Mouse (Mus musculus) intestine, postnatal 0 days (tissue): Measurements from ENCODE around the gene Zswim1. TPM values are rescaled to one million over a fixed set of nuclear protein-coding genes. Genes with fewer than 3 reads are reported as not detected.

Experiments
- ATAC-seq: fragments of 200-750 bp; cut with Nextera tagmentation; 2 replicates; pipeline ENCODE4 v1.8.0; 2017; ENCODE audit warnings: mild to moderate bottlenecking, moderate TSS enrichment, moderate library complexity
- H3K27ac ChIP-seq: fragments of 300-500 bp; sonication (generic); 2 replicates; pipeline ENCODE4 v1.5.1; 2014; ENCODE audit warnings: mild to moderate bottlenecking, low read depth, low read length, moderate library complexity
- H3K27me3 ChIP-seq: fragments of 300-500 bp; sonication (generic); replicated peaks from 2 replicates; pipeline ENCODE4 v1.6.1; 2014; ENCODE audit warnings: low read length, mixed read lengths; ENCODE audit not compliant: control insufficient read depth, insufficient read depth
- H3K36me3 ChIP-seq: fragments of 300-500 bp; sonication (generic); 2 replicates; pipeline ENCODE4 v1.6.1; 2014; ENCODE audit warnings: mild to moderate bottlenecking, moderate library complexity; ENCODE audit not compliant: control insufficient read depth, insufficient read depth
- H3K4me1 ChIP-seq: fragments of 300-500 bp; sonication (generic); replicated peaks from 2 replicates; pipeline ENCODE4 v1.6.1; 2014; ENCODE audit warnings: antibody characterized with exemption, low read length, mixed read lengths; ENCODE audit not compliant: control insufficient read depth, insufficient read depth
- H3K4me2 ChIP-seq: fragments of 300-500 bp; sonication (generic); replicated peaks from 2 replicates; pipeline ENCODE4 v1.6.1; 2014; ENCODE audit warnings: low read depth, mild to moderate bottlenecking, moderate library complexity
- H3K4me3 ChIP-seq: fragments of 300-500 bp; sonication (generic); 2 replicates; pipeline ENCODE4 v1.5.1; 2014; ENCODE audit warnings: low read depth, low read length
- H3K9ac ChIP-seq: fragments of 300-500 bp; sonication (generic); 2 replicates; pipeline ENCODE4 v1.6.1; 2014; ENCODE audit warnings: mild to moderate bottlenecking, low read depth, low read length
- H3K9me3 ChIP-seq: fragments of 300-500 bp; sonication (generic); 2 replicates; pipeline ENCODE4 v1.6.1; 2016; ENCODE audit warnings: mixed run types; ENCODE audit not compliant: control insufficient read depth
- CTCF ChIP-seq: sonication (generic); IDR thresholded peaks from 2 replicates; pipeline ENCODE4 v1.5.1; 2016; ENCODE audit warnings: low read depth, mild to moderate bottlenecking, control low read depth, antibody characterized with exemption, moderate library complexity
- WGBS: fragments of 180-500 bp; shearing (Covaris S2); extraction: QIAGEN DNeasy Blood & Tissue Kit; methylation state at CpG from one replicate; pipeline ENCODE4 v1.1.7; 2014; 5-methylcytosine and 5-hydroxymethylcytosine counted together
- polyA plus RNA-seq: library from polyadenylated mRNA; unstranded; fragments of >200 nt; fragmentation: Nextera tagmentation; extraction: Ambion mirVana; gene quantifications from 2 replicates; pipeline ENCODE4 v1.2.1, GENCODE M21; 2015

Gene Zswim1
- polyA plus RNA-seq, 1 experiment from 2014 or later, result 7.0 TPM

- ATAC-seq, result no peak
- 91% methylated on average over 11 of the region's 11 CpGs for WGBS
- no peak overlapping the region for H3K27ac ChIP-seq
- no peaks in the 10 kb centered on the region for H3K27me3 ChIP-seq
- peaks cover 3% of the 10 kb centered on the region; the same call in 1 of the 2 replicates for H3K4me1 ChIP-seq
- H3K4me3 ChIP-seq, result no peak overlapping the region
- H3K36me3 ChIP-seq, result no peaks in the 10 kb centered on the region
- no peaks in the 10 kb centered on the region for H3K9me3 ChIP-seq
- TF ChIP-seq CTCF, result no peak
- no peak overlapping the region for H3K9ac ChIP-seq
- H3K4me2 ChIP-seq, result no peak overlapping the region
Measured at GRCm38 (mm10) chr2:164778015-164778287, 44.5 kb upstream of the Zswim1 start.

DNA sequence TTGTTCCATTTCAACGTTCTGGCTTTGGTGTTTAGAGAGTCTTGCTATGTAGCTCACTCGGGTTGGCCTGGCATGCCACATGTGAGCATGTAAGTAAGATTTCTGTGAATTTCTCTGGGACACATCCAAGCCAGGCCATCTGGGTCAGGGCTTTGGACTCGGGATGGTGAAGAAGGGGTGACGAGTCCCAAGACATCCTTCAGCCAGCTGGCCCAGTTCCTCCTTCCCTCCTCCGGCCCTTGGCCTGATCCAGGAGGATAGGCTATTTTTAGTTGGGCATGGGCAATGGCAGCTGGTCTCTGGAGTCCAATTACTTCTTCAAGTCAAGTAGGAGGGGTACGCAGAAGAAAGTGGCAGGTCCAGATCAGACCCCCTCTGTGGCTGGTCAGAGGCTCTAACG lies 43.7 kb upstream of the Zswim1 start:
- ATAC-seq, result no peak
- 77% methylated on average over 7 of the region's 7 CpGs for WGBS

DNA sequence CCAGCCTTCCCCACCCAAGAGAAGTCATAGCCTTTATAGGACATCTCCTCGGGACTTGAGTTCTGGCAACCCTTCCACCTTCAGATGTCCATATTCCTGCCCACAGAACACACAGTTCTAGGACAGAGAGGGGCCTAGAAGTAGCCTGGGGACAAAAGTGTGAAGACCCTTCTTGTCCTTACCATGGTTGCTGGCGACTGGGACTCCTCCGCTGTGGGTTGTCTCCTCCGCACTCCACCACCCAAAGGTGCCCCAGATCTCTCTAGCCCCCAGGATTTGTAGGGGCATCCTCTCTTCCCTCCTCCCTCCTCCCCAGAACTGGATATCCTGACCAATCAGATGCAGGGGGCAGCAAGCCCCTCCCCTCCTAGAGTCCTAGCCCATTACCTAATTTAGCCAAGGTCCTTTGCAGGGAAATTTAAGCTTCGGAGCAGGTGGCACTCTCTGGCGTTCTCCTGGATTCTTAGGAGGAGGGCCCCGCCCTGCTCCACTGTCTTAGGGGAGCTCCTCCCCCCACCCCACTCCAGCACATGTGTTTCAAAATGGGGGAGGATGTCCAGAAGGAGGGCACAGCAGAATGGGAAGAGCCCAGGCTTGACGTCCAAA lies 42.9 kb upstream of the Zswim1 start, which contains the start of gene Tnnc2:
TSS of gene Tnnc2 (minus strand) at position 487 of the 606 bp plus-strand sequence.
- 0 out of 2 replicates have a peak, but pooled peaks cover 3% of the 10 kb centered on the region for H3K4me1 ChIP-seq
- H3K9me3 ChIP-seq, result no peaks in the 10 kb centered on the region
- no peaks in the 10 kb centered on the region for H3K36me3 ChIP-seq
- H3K4me3 ChIP-seq, result no peak within 1 kb of the TSS
- no peaks in the 10 kb centered on the region for H3K27me3 ChIP-seq
- no peak for ATAC-seq
- no peak within 1 kb of the TSS for H3K27ac ChIP-seq
- H3K9ac ChIP-seq, result no peak within 1 kb of the TSS
- no peak for TF ChIP-seq CTCF
- no peak within 1 kb of the TSS for H3K4me2 ChIP-seq
- 69% methylated on average over 8 of the region's 8 CpGs for WGBS

More for the DNA sequence above, 43.7 kb upstream of the Zswim1 start:
- H3K9ac ChIP-seq, result no peak overlapping the region
- H3K4me2 ChIP-seq, result no peak overlapping the region
- H3K9me3 ChIP-seq, result no peaks in the 10 kb centered on the region
- no peak overlapping the region for H3K27ac ChIP-seq
- no peak for TF ChIP-seq CTCF
- no peaks in the 10 kb centered on the region for H3K27me3 ChIP-seq
- H3K4me3 ChIP-seq, result no peak overlapping the region
- no peaks in the 10 kb centered on the region for H3K36me3 ChIP-seq
- H3K4me1 ChIP-seq, result peaks cover under 1% of the 10 kb centered on the region; the same call in 1 of the 2 replicates

DNA sequence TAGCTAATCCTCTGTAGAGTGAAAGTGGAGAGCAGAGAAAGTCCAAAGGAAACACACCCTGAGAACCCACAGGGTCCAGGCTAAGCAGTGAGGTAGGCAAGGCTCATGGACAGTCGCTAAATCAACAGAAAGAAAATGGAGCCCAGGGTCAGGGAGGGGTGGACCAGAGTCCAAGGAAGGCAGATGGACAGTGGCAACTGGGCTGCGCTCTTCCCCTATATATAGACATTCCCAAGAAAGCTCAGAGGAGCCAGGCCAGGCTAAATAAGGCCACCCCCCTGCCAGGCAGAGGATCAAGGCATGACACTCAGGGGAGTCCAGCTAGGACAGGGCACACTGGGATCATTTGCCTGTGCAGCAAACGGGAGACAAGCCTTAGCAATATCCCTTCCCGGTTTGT lies 40.6 kb upstream of the Zswim1 start:
- 74% methylated on average over 4 of the region's 4 CpGs for WGBS
- no peaks in the 10 kb centered on the region for H3K27me3 ChIP-seq
- H3K9me3 ChIP-seq, result no peaks in the 10 kb centered on the region
- no peaks in the 10 kb centered on the region for H3K36me3 ChIP-seq
- no peak overlapping the region for H3K9ac ChIP-seq
- TF ChIP-seq CTCF, result no peak
- no peak for ATAC-seq
- no peak overlapping the region for H3K4me3 ChIP-seq
- no peak overlapping the region for H3K27ac ChIP-seq
- H3K4me1 ChIP-seq, result 0 out of 2 replicates have a peak, but pooled peaks cover 6% of the 10 kb centered on the region
- no peak overlapping the region for H3K4me2 ChIP-seq

DNA sequence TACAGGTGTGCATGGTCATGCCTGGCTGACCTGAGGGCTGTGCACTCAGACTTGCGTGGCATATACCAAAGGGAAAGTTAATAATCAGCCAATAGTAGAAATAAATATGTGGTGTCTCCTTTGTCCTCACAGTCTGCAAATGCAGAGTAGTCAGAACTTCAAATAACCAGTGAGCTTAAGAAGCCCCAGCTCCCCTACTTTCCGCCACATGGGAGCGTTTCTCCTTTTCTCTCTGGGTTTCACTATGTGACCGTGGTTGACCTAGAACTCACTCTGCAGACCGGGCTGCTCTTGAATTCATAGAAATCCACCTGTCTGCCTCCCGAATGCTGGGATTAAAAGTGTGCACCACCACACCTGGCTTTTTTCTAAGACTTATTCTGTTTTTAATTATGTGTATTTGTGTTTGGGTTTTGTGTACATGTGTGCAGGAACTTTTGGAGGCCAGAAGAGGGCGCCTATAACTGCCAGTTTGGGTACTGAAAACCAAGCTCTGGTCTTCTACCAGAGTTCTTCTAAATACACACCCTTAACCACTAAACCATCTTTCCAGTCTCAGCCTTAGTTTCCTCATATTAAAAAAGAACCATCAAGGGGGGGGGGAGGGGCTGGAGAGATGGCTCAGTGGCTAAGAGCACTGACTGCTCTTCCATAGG lies 38.4 kb upstream of the Zswim1 start:
- peak overlapping the region; percentile 91; the same call in 1 of the 2 replicates for H3K4me2 ChIP-seq
- 0 out of 2 replicates have a peak, but pooled peaks cover 6% of the 10 kb centered on the region for H3K4me1 ChIP-seq
- ATAC-seq, result no peak
- TF ChIP-seq CTCF, result peak; percentile 59
- no peak overlapping the region for H3K9ac ChIP-seq
- no peak overlapping the region for H3K27ac ChIP-seq
- H3K27me3 ChIP-seq, result no peaks in the 10 kb centered on the region
- H3K9me3 ChIP-seq, result no peaks in the 10 kb centered on the region
- H3K36me3 ChIP-seq, result 0 out of 2 replicates have a peak, but pooled peaks cover 3% of the 10 kb centered on the region
- WGBS, result 74% methylated on average over 7 of the region's 7 CpGs
- H3K4me3 ChIP-seq, result no peak overlapping the region

DNA sequence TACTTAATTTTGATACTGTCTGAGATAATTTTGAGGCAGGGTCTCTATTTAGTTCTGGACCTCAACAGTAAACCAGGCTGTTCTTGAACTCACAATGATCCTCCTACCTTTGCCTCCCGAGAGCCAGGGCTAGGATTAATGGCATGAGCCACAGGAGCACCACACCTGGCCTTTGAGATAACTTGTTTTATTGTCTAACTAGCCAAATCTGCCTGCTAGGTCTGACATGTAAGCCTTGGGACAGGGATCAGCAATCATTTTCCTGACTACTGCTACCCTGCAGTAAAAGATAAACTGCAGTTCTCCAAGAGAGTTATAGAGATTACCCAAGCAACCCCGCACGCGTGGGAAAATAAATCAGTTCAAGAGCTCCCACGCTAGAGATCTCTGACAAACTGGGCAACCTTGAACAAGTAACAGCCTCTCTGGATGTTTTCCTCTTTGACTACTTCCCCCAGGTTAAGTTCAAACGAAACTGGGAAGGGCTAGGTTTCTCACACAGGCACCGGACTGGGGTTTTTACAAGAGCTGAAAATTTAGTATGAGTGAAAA lies 37.5 kb upstream of the Zswim1 start:
- Histone ChIP-seq H3K9ac (peak overlapping the region; percentile 83), H3K4me1 (0 out of 2 replicates have a peak, but pooled peaks cover 6% of the 10 kb centered on the region), H3K9me3 (no peaks in the 10 kb centered on the region), H3K36me3 (0 out of 2 replicates have a peak, but pooled peaks cover 6% of the 10 kb centered on the region), H3K4me2 (peak overlapping the region; percentile 91), H3K27ac (peak overlapping the region; percentile 89), H3K27me3 (no peaks in the 10 kb centered on the region), H3K4me3 (peak overlapping the region; percentile 59)
- no peak for ATAC-seq
- no peak for TF ChIP-seq CTCF
- 2% methylated on average over 7 of the region's 7 CpGs for WGBS
